Mouse (Mus musculus) c-Kit-positive CD71-positive TER-119-negative erythroid progenitor cells, embryonic 14.5 days (primary cell): ENCODE results near the gene Vmp1.

Experiments used
- DNase-seq: peaks from one replicate; pipeline ENCODE4 v3.0.0-alpha.2; 2013; ENCODE audit warnings: low read depth

Vmp1 gene

DNA sequence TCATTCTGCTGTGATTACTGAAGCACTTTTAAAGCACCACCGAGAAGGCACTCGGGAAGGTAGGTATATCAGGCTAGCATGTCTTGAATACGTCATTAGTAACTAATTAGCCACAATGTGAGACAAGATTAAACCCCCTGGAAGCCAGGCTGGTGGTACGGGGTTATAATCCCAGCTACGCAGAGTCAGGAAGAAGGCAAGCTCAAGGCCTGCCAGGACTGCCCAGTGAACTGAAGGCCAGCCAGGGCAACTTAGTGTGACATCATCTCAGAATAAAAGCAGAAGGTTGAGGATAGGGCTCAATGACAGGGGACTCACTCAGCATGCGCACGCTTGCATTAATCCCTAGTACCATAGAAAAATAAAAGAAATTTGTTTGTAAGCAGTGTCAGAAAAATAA is 53.7 kb downstream of the Vmp1 start:
- no peak for DNase-seq

DNA sequence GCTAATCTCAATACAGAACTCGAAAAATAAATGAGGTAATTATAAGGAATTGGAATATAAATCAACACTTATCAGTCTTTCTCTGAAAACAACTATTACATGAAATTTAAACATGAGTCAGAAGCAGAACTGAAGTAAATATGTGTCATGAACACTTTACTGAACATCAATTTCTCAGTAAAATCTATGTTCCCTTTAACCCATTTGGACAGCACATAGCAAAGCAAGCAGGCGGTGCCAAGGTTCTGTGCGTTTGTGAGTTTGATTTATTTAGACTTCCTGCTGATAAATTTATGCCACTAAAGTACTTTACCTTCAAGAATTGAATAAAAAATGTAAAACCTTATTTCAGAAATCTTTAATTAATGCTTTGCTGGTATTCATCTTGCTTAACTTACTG is 54.2 kb downstream of the Vmp1 start:
- no peak for DNase-seq

GRCm38 (mm10) chr11:86628448-86628847 is 55.2 kb downstream of the Vmp1 start:
- no peak for DNase-seq

DNA sequence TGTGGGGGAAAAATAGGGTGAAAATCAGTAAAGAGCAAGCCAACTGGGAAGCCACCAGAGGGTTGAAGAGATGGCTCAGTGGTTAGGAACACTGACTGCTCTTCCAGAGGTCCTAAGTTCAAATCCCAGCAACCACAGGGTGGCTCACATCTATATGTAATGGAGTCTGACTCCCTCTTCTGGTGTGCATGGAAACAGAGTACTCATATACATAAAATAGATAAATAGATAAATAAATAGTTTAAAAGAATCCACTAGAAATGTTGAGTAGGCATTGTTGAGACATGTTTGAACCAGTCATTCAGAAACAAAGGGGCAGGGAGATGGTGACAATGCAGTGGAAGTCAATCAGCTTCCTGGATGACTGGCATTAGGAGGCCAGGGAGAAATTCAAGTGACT is 56.0 kb downstream of the Vmp1 start:
- no peak for DNase-seq

DNA sequence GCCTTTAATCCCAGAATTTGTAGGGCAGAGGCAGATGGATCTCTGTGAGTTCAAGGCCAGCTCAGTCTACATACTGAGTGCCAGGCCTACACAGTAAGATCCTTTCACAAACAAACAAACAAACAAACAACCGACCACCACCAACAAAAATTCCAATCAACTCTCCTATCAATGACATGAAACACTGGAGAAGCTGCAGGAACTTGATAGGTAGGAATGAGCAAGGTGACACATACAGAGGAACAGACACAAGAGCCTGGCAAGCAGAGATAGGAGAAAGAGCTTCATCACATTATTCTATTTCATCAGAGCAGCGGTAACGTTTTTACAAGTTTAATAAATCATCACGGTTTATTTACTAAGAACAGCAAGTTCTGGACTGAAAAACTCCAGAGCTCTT is 56.9 kb downstream of the Vmp1 start:
- DNase-seq = no peak

GRCm38 (mm10) chr11:86624237-86624941 is 59.2 kb downstream of the Vmp1 start:
- DNase-seq = no peak

GRCm38 (mm10) chr11:86623402-86624010 is 60.1 kb downstream of the Vmp1 start:
- no peak for DNase-seq

DNA sequence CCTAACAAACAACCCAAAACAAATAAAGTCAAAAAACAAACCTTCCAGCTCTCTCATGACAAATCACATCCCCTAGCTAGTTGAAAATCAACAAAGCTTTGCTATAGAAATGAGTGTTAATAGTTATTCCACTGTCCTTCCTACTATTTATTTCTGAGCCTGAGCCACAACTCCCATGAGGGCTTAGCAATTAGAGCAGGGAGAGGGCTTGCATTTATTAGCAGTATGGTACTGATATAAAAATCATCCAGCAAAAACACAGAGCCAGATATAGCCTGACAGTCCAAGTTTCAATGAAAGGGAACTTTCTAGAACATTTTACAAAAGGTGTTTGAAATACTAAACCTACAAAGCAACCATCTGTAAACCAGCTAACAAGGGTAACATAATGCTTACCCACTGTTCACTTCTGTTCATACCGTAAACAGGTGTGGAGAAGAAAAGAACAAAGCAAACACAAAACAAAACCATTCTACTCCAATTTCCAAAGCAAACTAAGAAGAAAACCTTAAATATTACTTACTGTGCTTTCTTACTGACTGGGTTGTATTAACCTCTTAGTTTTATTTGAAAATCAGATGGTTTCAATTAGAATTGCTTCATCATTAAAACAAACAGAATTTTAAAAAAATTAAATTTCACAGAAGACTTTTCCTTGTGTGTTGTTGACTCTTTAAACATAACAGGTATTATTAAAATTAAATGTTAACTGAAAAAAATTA is 61.3 kb downstream of the Vmp1 start:
- DNase-seq = no peak

- no peak for DNase-seq
Observed at GRCm38 (mm10) chr11:86621139-86621538, 62.5 kb downstream of the Vmp1 start.

- DNase-seq = no peak
Observed at GRCm38 (mm10) chr11:86618548-86619335, 64.9 kb downstream of the Vmp1 start.

- DNase-seq = no peak
Observed at GRCm38 (mm10) chr11:86614607-86615006, 69.0 kb downstream of the Vmp1 start.

DNA sequence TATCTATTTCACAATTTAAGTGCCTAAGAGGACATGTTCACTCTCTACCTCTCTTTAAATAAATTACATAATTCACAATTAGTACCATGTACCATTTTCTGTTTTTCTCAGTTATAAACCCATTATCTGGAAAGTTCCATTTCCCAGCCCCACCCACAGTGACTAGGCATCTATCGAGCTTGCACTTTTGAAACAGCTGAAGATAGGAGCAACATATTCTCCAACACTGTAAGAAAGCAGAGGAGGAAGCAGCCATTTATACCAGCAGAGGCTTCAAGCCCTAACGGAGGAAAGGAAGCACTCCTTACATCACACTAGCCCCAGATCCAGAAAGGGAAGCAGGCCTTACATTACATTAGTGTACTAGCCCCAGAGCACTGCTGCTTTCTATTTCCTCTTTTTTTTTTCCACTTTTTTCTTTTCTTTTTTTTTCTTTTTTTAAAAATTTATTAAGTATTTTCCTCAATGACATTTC is 69.5 kb downstream of the Vmp1 start:
- peak; percentile 86 for DNase-seq

DNA sequence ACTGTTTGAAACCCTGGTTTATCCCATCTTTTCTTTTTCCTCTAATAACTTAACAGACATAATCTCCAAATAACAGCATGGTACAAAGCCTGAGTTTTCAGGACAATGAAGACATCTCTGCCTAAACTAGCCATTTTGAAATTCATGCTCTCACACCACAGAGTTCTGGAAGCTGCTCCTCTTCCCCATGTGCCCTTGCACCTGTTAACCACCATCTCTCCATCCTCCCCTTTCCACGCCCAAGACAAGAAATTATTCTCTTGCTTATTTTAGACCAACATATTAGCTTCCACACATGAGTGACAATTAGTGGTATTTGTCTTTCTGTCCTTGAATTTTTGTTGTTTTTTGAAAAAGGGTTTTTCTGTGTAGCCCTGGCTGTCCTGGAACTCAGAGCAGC is 71.6 kb downstream of the Vmp1 start:
- no peak for DNase-seq

GRCm38 (mm10) chr11:86610239-86610638 is 73.4 kb downstream of the Vmp1 start:
- no peak for DNase-seq

DNA sequence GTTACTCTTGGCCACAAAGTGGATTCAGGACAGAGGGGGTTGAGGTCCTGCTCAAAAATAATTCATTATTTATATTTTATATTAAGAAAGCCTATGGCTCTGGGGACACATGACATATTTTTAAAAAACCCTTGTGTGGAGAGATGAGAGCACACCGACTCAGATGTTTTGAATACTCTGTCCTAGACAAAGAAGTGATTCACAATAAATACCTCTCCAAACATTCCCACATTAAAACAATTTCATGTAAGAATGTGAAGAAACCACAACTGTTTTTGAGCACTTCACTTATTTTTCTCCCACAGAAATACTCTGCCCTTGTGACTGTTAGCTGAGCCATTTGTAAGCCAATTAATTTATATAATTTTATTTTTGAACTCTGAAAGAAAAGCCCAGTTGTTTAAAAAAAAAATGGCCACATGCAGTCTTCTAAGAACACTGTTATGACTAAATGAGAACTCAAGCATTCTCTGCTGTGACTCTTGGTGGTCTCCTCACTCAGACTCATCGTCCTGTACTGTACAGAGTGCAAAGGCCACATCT is 75.8 kb downstream of the Vmp1 start:
- DNase-seq = no peak

DNA sequence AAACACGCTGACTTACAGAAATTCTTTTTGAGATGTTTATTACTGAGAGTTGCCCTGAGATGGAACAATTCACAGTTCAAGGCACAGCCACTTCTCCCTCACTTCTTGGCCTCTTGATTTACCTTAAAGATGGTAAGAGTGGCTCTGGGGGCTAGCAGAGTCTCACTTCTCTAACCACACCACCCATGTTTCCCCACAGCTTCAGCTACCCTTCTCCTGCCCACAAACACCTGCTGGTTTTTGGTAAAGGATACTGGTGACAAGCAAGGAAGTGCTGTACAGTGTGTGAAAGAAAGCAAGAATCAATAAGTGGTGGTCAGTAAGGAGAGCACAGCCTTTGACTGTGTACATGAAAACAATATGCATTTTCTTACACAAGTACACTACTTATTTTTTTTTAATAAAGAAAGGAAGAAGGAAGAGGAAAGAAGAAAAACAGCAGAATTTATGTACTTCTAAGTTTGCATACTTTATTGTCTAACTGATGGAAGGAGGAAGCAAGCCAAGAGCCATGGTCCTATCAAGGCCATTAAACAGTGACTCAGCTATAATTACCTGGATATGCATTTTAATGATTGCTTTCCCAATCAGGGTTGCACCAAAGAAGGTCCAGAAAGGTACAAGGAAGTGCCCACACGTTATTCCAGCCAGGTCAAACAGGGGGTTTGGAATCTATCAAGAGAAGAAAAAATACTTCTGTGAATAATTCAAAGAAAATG is 76.9 kb downstream of the Vmp1 start:
- no peak for DNase-seq

- no peak for DNase-seq
Observed at GRCm38 (mm10) chr11:86604732-86605520, 78.7 kb downstream of the Vmp1 start.

DNA sequence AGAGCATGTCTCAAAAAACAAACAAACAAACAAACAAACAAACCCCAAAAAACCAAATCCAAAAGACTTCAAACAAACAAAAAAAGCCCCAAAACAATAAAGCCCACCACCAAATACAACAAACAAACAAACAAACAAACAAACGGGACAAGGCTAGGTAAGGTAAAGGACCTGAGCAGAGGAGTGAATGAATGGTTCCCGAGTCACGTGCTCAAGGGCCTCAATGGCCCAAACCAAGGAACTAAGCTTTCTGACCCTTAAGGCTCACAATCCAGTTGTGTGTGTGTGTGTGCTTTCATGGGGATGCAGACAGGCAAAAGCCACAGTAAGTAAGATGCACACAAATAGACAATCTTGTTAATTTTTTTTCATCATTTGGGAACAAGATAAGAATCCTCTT is 79.3 kb downstream of the Vmp1 start:
- DNase-seq = no peak

GRCm38 (mm10) chr11:86603719-86604118 is 79.9 kb downstream of the Vmp1 start:
- DNase-seq = no peak

GRCm38 (mm10) chr11:86602116-86602515 is 81.5 kb downstream of the Vmp1 start:
- no peak for DNase-seq

DNA sequence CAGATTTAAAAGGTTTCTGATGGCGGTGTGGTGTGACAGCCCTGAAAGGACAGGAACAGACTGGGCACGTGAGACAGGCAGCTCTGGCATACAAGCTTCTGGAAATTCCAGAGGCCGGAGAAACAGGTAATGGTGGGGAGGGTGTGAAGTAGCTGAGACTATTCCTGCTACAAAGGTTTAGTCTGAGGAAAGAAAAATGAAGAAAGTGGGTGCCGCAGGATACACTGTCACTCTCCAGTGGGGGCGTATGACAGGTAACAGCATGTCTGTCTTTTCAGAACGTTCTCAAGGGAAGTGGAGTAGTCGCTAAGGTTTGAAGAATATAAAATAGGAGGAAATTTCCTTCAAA is 83.5 kb downstream of the Vmp1 start:
- no peak for DNase-seq
